Mouse (Mus musculus) kidney, postnatal 10 days (tissue): ENCODE measurements at regions not wholly inside any gene's neighbourhood (a gene's known extent, or its start where the extent isn't known, plus 50 kb on each side); places are given as distances from the start of the nearest gene placed in this dataset.
A peak's percentile ranks its signal among the peaks of the same experiment; 100 is the strongest.
"Not testable (repeated sequence)": the region's sequence is repeated elsewhere in the genome, so short reads cannot be mapped to it uniquely, and the experiment has no call there.

ENCODE experiments used
- DNase-seq: peaks from one replicate; pipeline ENCODE4 v3.0.0; 2021; ENCODE audit warnings: mixed read lengths

DNA sequence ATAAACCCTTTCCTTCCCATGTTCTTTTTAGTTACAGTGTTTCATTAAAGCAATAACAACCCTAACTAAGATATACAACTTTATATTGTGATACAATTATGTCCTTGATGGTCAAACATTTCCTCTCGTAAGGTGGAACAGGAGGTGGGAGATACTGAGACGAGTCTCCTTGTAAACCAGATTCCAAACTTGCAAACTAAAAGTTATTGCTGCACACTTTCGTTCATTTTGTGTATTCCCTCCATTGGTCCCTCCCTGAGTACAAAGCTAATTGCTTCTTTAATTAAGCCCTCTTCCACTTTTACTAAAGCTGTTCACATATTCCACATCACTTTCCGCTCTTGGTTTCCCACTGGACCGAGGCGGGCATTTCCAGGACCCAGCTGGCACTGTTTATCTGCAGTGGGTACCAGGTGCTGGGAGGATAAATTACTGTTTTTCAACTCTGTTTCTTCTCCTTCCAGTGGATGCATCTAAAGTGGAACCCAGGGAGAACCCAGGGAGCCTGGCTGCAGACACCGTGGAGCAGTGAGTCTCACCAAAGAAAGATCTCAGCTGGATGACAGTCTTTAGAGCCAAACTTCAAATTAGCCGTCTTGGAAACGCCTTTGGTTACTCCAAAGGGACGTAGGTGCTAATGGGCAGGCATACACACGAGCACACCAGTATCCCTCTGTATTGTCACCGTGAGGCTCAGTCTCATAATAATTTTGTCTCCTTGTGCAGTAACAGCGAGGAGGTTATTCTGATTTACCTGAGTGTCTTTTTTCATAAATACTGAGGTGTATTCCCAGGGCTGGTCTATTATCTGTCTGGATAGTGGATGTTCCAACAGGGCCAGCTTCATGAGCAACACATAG is 95.5 kb upstream of the Cpsf6 start:
- no peak for DNase-seq

DNA sequence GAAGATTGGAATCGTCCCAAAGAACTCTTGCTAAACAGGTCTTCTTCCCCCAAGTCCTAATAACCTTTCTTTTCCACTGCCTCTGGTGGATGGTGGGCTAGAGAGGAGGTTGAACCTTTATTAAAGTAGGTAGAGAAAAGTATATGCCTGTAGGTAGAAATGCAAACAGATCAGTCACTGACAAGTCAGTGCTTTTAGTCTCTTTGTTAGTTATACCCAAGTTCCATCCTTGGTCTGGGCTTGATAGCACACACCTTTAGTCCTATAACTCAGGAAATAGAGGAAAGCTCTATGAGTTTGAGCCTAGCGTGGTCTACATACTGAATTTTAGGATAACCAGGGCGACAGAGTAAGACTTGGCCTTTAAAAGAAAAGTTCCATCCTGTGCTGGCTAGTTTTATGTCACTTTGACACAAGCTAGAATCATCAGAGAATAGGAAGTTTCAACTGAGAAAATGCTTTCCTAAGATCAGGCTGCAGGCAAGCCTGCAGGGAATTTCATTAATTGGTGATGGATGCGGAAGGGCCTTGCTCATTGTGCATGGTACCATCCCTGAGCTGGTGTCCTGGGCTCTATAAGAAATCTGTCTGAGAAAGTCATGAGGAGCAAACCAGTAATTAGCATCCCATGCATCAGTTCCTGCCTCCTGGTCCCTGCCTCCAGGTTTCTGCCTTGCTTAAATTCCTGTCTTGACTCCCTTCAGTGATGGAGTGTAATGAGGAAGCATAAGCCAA is 94.7 kb upstream of the Cpsf6 start:
- no peak for DNase-seq

DNA sequence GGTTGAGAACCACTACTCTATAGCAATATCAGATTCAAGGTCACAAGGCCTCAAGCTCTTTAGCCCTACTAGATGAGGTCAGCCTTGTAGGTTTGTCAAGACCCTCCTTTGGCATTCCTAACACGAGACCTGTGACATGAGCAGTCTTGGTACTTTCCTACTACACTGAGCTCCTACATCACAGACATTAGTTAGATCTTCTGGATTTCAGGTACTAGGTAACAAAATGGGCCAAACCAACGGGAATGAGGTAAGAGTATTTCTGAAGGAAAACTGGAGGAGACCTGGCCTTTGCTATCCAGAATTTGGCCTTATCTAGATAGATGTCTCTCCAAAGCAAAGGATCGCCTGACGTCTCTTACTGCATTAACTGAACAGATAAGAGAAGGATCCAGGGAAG is 93.7 kb upstream of the Cpsf6 start:
- DNase-seq = no peak

DNA sequence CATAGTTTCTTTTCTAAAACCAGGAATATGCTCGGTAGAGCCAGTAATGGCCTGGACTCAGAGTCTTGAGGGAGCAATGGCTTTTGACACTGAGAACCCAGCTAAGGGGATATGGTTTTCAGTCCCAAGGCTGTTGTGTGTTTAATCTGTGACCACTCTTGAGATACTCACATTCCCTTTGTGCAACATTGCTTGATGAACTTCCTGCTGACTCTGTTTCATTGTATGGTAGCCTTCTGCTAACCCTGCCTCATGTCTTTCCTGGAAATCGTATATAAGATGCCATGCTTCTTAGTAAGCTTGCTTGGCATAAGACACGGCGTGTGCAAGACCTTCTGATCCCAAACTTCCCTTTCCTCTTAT is 92.7 kb upstream of the Cpsf6 start:
- peak; percentile 3 for DNase-seq

DNA sequence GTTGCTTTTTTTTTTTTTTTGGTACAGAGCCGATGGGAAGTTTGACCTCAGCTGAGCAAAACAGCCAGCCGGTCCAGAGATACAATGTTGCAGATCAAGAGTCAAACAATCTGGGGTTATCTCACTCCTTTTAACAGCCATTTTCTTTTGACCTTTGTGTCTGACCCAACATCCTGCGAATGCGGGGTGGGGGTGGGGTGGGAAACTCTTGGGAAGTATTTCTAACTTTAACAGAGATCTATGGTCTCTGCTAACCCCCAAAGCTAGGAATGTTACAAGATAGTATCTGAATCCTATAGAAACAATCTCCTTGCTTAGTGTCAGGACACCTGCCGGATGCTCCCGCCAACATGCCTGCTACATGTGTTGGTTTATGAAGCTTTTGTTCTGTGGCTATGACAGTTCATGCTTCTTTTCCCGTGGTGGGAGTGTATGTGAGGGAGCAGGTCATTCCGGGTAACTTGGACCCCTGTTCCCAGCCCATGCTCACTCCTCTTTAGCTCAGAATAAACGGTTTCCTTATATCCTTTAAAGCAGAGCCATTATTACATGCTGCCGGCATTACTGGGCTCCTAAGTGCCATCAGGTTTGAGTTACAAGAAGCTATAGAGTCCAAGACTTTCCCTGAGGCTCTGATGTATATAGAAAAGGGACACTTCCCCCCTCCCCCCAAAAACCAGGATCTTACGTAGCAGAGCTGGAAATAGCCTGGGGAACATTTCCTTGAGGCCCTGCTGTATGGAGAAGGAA is 92.2 kb upstream of the Cpsf6 start:
- peak; percentile 48 for DNase-seq

DNA sequence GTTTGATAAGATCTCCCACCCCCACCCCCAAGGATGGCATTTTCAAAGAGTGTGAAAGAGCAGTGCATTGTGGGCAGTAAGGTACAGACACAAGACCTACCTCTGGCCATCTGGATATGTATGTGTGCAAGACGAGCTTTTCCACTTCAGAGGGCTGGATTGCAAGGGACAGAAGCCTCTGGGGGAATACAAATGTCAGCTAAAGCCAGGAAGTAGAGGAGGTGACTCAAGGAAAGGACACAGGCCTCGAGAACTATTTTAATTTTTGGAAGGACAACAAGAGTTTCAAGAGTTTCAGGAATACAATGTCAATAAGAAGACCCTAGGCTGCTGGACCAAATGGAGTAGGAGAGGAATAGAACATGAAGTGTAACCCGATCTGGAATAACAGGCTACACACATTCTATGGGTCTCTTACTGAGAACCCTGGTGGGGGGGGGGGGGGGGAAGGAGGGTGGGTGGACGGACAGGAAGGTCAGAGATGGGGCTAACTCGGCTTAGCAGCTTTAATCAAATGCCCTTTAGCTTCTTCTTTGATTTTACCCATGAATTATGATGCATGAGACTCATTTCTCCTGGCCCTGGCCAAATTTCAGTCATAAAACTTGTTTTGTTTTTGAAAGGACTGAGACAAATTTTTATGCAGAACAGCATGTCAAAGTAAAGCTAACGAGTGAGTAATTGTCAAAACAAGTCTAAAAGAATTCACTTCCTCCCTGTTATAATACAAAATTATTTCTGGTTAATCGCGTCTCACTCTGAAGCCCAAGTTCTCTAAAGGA is 91.4 kb upstream of the Cpsf6 start:
- DNase-seq = no peak

DNA sequence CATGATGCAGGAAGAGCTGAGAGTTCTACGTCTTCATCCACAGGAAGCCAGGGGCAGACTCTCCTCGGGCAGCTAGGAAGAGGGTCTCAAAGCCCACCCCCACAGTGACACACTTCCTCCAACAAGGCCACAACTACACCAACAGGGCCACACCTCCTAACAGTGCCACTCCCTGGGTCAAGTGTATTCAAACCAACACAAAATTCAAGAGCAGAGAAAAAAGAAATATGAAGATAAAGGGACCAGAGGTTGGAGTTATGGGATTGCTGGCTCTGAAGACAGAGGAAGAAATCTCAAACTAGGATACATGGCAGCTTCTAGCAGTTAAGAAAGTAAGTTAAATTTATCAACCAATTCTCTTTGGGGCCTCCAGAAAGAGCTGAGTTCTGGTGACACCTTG is 90.7 kb upstream of the Cpsf6 start:
- no peak for DNase-seq

DNA sequence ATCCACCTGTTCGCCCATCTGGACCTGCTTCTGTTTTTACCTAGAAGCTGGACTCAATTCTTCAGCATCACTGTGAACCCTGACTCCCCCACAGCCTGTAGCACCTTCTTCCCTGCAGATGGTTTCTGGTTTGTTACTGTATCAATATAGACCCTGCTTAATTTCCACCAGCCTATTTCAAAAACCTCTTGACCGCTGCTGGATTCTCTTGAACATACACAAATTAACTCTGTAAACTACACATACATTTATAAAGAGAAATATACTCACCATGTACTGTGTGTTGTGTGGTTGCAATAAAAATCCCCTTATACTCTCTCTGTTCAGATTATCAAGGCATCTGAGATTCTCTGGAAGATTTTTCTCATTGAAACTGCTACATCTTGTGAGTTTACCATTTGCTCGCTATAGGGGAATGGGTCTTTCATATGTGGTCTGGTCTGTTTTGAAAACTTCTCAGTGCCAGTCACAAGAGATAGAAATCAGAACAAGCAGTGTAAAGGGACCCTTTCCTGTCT is 89.8 kb upstream of the Cpsf6 start:
- no peak for DNase-seq

DNA sequence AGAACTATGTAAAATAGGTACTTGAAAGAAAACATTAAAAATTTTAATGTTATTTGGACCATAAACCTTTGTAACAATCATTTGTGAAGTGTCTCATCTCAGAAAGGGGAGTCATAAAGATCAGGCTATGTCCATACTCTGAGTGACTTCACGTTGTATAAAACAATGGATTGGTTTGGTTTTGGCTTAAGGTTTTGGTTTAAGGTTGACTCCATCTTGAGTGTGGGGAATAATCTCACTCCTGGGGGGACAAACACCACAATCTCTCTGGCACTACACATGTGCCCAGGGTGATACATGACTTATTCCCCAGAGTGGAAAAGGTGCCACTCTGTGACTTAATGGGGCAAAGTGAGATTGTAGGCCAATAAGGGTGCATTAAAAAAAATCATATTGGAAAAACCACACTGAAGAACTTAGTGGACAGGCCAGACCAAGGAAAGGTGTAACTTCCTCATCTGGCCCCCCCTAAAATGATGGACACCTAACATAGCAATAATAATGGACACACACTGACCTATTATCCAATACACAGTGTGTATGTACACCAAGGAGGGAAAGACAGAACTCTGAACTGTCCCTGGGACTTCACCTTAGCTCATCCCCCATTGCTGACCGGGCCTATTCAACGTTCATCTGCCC is 89.2 kb upstream of the Cpsf6 start:
- DNase-seq = no peak

DNA sequence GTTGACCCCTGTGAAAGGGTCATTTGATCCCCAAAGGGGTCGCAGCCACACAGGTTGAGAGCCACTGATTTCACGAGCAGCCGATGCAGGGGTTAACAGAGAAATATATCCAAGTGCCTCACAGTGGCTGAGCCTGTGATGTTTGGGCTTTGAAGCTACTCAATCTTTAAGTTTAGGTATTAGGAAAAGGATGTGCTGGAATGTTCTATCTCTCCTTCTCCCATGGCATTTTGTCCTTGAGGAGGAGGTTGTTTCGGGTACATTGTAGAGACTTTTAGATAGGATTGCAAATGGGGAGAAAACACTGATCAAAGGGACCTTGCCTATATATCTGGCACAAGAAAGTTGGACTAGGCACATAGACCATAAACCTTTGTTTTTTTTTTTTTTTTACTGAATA is 88.6 kb upstream of the Cpsf6 start:
- DNase-seq = no peak

DNA sequence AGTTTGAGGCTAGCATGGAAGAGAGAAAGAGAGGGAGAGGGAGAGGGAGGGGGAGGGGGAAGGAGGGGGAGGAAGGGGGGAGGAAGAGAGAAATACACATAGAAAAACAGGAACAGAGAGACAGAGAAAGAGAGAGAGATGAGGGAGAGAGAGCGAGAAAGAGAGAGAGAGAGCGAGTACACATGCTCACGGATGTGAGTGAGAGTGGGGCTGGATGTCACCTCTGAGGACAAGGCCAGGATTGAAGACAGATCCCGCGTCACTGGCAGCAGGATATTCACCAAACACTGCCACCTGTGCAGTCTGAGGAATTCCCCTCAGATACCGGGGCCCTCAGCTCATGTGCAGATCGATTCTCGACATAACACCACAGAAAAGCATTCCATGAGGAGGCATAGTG is 87.3 kb upstream of the Cpsf6 start:
- no peak for DNase-seq

DNA sequence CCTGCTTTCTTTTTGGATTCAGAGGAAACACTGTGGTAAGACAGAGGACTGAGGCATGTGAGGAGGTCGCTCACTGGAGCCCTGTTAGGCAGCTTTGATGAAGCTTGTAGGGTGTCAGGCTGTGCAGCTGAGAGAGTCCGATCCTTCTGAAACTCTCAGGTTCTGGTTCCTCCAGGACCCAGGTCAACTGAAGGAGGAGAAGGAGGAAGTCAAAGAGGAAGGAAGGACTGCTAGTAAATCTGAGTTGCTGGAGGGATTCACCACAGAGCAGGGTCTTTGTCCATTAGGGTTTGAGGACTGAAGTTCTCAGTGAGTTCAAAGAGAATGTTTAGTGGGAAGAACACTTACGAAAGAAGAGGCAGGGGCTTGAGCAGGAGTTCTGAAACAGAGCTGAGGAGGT is 86.6 kb upstream of the Cpsf6 start:
- DNase-seq = no peak

DNA sequence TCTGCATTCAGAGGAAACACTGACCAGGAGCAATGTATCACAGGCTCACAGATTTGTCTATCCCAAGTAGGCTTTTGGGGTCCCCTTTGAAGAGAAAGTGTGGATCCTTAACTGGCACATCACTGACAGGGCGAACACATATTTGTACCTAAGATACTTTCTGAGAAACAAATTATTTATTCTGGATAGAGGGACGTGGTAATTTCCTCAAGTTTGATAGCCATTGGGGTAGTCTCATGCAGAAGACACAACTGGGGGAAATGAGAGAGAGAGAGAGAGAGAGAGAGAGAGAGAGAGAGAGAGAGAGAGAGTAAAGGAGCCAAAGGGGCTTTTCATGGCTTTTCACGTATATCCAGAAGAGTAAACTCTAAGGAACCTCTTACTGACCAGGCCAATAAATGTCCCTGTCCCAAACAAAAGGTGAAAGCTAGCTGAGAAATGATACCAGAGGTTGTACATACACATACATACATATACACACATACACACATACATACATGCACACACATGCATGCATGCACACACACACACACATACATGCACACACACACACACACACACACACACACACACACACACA is 85.9 kb upstream of the Cpsf6 start:
- no peak for DNase-seq

DNA sequence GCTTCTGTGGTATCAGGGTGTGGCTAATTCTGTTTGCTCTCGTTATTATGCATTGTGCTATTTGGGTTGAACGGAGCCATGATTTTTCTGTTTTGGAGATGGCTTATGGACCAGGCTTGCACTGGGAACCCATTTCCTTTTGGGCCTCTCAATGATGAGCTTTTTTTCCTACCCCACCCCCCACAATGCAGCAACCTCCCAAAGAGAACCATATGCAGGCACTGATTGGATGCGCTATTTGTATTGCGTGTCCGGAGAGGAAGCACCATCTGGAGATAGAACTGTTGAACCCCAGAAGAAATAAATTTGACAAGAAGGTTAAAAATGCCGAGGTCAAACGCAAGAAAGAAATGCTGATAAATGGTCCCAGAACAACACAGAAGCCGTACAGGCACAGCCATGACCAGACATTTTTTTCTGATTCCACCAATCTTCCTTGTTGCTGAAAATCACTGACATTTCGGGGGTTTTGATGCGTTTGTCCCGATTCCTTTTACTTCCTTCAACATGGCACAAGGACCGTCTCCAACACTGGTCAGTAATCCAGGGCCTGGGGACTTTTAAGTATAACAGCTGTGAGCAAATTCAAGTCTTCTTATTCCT is 85.3 kb upstream of the Cpsf6 start:
- peak; percentile 62 for DNase-seq

DNA sequence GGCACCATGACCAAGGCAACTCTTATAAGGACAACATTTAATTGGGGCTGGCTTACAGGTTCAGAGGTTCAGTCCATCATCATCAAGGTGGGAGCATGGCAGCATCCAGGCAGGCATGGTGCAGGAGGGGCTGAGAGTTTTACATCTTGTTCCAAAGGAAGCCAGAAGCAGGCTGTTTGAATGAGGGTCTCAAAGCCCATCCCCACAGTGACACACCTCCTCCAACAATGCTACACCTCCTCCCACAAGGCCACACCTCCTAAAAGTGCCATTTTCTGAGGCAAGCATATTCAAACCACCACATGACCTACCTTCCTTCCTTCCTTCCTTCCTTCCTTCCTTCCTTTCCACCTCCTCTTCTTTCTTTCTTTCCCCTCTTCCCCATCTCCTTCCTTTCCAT is 84.5 kb upstream of the Cpsf6 start:
- not testable (repeated sequence) for DNase-seq

DNA sequence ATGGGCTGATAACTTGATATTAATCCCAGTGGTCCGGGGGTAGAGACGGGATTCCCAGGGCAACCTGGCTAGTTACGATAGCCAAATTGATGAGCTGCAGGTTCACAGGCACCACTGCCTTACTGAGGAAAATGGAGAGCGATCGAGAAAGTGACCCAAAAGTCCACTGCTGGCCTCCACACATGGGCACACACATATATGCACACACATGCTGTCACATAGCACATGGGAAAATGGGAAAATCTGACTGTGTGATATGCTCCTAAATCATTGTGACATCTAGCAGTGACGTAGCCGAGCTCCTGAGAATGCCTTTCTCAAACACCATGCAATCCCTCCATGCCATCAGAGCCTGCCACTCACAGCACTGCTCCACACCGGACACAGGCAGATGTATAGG is 83.8 kb upstream of the Cpsf6 start:
- DNase-seq = no peak

DNA sequence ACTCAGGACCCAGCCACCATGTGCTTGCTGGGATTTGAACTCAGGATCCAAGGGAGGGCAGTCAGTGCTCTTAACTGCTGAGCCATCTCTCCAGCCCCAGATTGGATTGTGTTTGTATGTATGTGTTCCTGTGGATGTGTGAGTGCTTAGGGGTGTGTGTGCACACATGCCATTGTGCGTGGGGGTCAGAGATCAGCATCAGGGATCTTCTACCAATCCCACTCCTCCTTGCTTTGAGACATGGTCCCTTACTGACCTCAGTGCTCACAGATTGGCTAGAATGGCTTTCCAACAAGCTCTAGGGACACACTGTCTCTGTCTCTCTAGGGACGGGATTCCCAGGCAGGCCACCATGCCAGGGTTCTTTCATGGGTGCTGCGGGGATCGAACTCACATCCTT is 83.1 kb upstream of the Cpsf6 start:
- no peak for DNase-seq

DNA sequence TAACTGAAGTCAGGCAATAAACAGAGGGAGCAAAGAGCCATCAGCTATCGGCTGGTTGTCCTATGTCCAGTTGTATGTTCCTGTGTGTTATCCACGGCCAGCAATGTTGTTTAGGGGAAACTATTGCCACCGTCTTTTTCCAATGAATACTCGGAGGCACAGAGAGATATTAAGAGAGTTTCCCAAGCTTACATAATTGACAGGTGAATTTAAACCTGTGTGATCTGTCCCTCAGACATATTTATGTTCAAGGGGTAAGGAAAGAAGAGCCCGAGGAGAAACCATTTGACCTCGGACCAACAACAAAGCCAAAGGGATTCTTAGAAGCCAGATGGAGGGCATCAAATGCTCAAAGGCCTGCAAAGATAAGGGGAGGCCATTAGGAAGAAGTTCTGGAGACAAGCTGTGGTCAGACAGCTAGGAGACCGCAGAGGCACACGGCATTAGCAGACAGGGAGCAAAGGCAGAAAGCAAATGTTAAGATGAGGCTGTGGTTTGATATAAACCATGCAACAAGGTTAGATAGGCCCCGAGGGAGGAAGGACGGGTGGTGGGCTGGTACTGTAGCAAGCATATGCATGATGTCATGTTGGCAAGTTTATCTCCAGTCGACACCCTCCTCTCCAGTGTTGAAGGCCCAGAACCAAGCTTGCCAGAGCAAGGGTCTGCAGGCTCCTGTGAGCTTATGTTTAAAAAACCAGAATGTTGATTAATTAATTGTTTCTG is 82.1 kb upstream of the Cpsf6 start:
- peak; percentile 50 for DNase-seq

DNA sequence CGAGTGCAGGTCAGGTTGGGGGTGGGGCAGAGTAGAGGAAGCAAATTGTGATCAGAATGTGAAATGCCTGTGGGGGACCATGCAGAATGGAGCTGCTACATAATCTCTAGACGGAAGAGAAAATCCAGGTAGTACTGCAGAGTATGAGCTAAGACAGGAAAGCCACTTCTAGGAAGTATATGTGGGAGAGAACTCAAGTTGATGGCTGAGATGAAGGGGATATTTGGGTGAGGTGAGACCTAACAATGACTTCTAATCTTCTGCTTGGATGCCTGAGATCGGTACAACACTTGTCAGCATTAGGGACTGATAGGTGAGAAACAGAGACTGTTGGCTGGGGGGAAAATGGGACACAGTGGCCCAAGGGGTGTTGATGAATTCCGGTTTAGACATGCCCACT is 81.4 kb upstream of the Cpsf6 start:
- DNase-seq = no peak

DNA sequence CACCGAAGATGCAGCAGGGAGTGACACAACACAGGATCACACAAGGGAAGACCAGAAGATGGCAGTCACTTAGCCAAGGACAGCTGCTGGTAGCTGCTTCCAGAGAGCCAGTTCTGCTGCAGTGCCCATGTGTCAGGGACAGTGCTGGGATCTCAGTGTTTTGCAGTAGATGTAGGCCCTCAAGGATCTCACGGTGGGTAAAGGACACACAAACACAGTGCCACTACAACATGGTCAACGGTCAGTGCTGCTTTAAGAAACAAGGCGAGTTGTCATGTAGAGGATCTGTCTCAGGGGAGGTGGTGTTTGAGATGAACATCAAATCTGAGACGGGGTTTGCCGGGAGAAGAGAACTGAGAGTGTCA is 80.5 kb upstream of the Cpsf6 start:
- DNase-seq = no peak
